Mouse (Mus musculus) liver, embryonic 14.5 days (tissue): ENCODE measurements around the gene Glipr1.

Experiments
- CTCF ChIP-seq: IDR thresholded peaks from 2 replicates; pipeline ENCODE4 v1.5.1; 2016; ENCODE audit warnings: antibody characterized with exemption, low read depth, control low read depth
- EP300 ChIP-seq: IDR thresholded peaks from 2 replicates; pipeline ENCODE4 v1.6.1; 2016; ENCODE audit warnings: antibody characterized with exemption, low read depth

DNA sequence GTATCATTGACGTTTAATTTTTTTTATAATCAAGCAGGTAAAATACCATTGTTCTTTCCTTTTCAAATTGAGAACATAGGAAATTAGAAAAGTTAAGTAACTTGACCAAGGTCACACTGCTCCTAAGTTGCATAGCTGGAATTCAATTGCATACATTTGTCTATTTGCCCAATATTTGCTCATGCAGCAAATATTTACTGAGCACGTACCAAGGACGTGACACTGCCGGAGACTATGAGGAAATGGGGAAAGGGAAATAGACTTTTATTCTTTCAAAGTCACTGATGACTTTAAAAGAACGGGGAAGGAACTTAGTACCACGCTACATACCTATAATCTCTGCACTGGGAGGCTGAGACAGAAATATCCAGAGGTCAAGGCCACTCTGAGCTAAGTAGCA, 42.0 kb downstream of the Glipr1 start:
- TF ChIP-seq CTCF (no peak), EP300 (no peak)
